Comparison of ENCODE assay signal across 8 mouse cellular contexts in genomic region chr16:31330970-31331369, GRCm38 (mm10). TPM values are rescaled to one million over a fixed set of nuclear protein-coding genes. Genes with fewer than 3 reads are reported as not detected.
DNase-seq lines count a peak whose midpoint lies in the region; ATAC-seq and TF ChIP-seq lines count a peak whose summit lies in the region.
"Not testable (repeated sequence)": the region's sequence is repeated elsewhere in the genome, so short reads cannot be mapped to it uniquely, and the experiment has no call there.
"Had no signal": no experiment of that assay in that cellular context is flagged by ENCODE, and none has a peak within 500 bp of the region (broad histone marks: within the 10 kb centered on the region; RNA-seq: fewer than 3 reads in every experiment).

No protein-coding gene starts in this region.

- WGBS in liver, adult 2 months, result 40% methylated on average over 6 of the region's 6 CpGs
- 82% methylated on average over 6 of the region's 6 CpGs for WGBS in midbrain, embryonic 11.5 days

- H3K36me3 ChIP-seq in liver, adult 2 months (ENCODE audit: control insufficient read depth, insufficient read depth, low read length); midbrain, embryonic 11.5 days (ENCODE audit: control insufficient read depth, insufficient read depth, low read length): not testable (repeated sequence)

- H3K27me3 ChIP-seq in liver, adult 2 months (ENCODE audit: control insufficient read depth, insufficient read depth, low read length); midbrain, embryonic 11.5 days (ENCODE audit: control insufficient read depth, insufficient read depth, low read length): not testable (repeated sequence)

- ATAC-seq in midbrain, embryonic 11.5 days (ENCODE audit: low FRiP score), result not testable (repeated sequence)

- H3K27ac ChIP-seq in liver, adult 2 months (replicated peaks; ENCODE audit: insufficient read depth, low read depth, low read length); midbrain, embryonic 11.5 days (ENCODE audit: low read depth, low read length): not testable (repeated sequence)

- intact Hi-C loops in gastrocnemius, postnatal 36 days (cut with DNase I), result not testable (repeated sequence)

- H3K9ac ChIP-seq in liver, adult 2 months (ENCODE audit: low read depth, low read length); midbrain, embryonic 11.5 days (ENCODE audit: low read length): not testable (repeated sequence)

- not testable (repeated sequence) for H3K9me3 ChIP-seq in midbrain, embryonic 11.5 days (ENCODE audit: control insufficient read depth, low read length)

- not testable (repeated sequence) for H3K4me1 ChIP-seq in liver, adult 2 months (ENCODE audit: control insufficient read depth, insufficient read depth, low read length); midbrain, embryonic 11.5 days (ENCODE audit: control insufficient read depth, insufficient read depth, low read length)

- peak; percentile 75 for DNase-seq in gastrocnemius, adult 18-20 months (ENCODE audit: low spot score)
- DNase-seq in gastrocnemius, postnatal 36 days, result peak; percentile 47 to 63
- DNase-seq in heart, adult 9 months (ENCODE audit: low spot score in 2 of 2), result peak; percentile 68 to 80
- peak; percentile 13 for DNase-seq in heart, postnatal 4 days
- peak; percentile 12 for DNase-seq in liver, adult 2 months (ENCODE audit: extremely low read depth, low read depth, low spot score)
- peak; percentile 82 for DNase-seq in lung, postnatal 10 days
- DNase-seq in midbrain, embryonic 11.5 days (ENCODE audit: low spot score, missing footprints), result peak; percentile 10

- not testable (repeated sequence) for TF ChIP-seq CTCF in liver, adult 2 months (IDR thresholded peaks at IDR 0.05; ENCODE audit: low read depth, low read length)

- H3K4me3 ChIP-seq in liver, adult 2 months (ENCODE audit: insufficient read depth, low read depth, low read length); midbrain, embryonic 11.5 days (ENCODE audit: low read depth, low read length): not testable (repeated sequence)

- not testable (repeated sequence) for H3K4me2 ChIP-seq in midbrain, embryonic 11.5 days

- TF ChIP-seq POLR2A in liver, adult 2 months (IDR thresholded peaks at IDR 0.05; ENCODE audit: extremely low read depth, insufficient read depth, low read length), result not testable (repeated sequence)

- not testable (repeated sequence) for H3K79me2 ChIP-seq in liver, adult 2 months (ENCODE audit: control insufficient read depth, insufficient read depth, low read length)

RNA-seq across cellular contexts. Expression of gene Apod, which starts 16.4 kb away (rescaled TPM):
- 10 to 100 TPM; 41.6 to 82.1 TPM for total RNA-seq in gastrocnemius, adult 18-20 months (2021)
- total RNA-seq in gastrocnemius, postnatal 36 days (2021), result 10 to 100 TPM; 15.5 to 31.3 TPM
- under 1 TPM; 0.27 to 0.45 TPM for total RNA-seq in heart, postnatal 4 days (2021)
- total RNA-seq in liver, adult 2 months (2014; rRNA removed), result not detected in 2 replicates
- not detected in 2 replicates for polyA plus RNA-seq in liver, adult 2 months (2012; rRNA removed)
- 49.9 and 55.1 TPM in 2 replicates for polyA plus RNA-seq in midbrain, embryonic 11.5 days (2014; fragmentation: Nextera tagmentation; extraction: Ambion mirVana)
- total RNA-seq: granulocyte monocyte progenitor cell, adult 5-6 weeks had no signal

RNA-seq across cellular contexts. Expression of gene Ppp1r2, which starts 55.9 kb away (rescaled TPM):
- 10 to 100 TPM; 83.4 to 98.3 TPM for total RNA-seq in gastrocnemius, adult 18-20 months (2021)
- 10 to 100 TPM; 68.7 to 77.1 TPM for total RNA-seq in gastrocnemius, postnatal 36 days (2021)
- total RNA-seq in heart, postnatal 4 days (2021), result 100 to 1,000 TPM; 128 to 132 TPM
- 14.9 and 15.9 TPM in 2 replicates for total RNA-seq in liver, adult 2 months (2014; rRNA removed)
- 11.5 and 17.4 TPM in 2 replicates for polyA plus RNA-seq in liver, adult 2 months (2012; rRNA removed)
- 109 and 114 TPM in 2 replicates for polyA plus RNA-seq in midbrain, embryonic 11.5 days (2014; fragmentation: Nextera tagmentation; extraction: Ambion mirVana)

Comparison
In these comparisons a context has a peak if more than half of its experiments do, and no peak if none do; other contexts are left out.
1. DNase-seq: peak in every context shown above with its lines; median percentile 82 in lung, postnatal 10 days; 75 in gastrocnemius, adult 18-20 months; 74 in heart, adult 9 months; 55 in gastrocnemius, postnatal 36 days; 13 in heart, postnatal 4 days; 12 in liver, adult 2 months; 10 in midbrain, embryonic 11.5 days.
2. RNA of gene Apod, which starts 16.4 kb away (total RNA-seq): 41.6 to 82.1 TPM in gastrocnemius, adult 18-20 months and 15.5 to 31.3 TPM in gastrocnemius, postnatal 36 days; 0.27 to 0.45 TPM in heart, postnatal 4 days and not detected in liver, adult 2 months; every median in the first group is over 10 times any median in the second.